Mouse (Mus musculus) CH12.LX (cell line): ENCODE measurements at regions not wholly inside any gene's neighbourhood (a gene's known extent, or its start where the extent isn't known, plus 50 kb on each side); places are given as distances from the start of the nearest gene placed in this dataset.

Experiments
- BHLHE40 ChIP-seq: IDR thresholded peaks from 2 replicates; pipeline ENCODE4 v1.6.1; 2011; ENCODE audit warnings: mild to moderate bottlenecking, low read depth, low read length, improper control_type of control experiment
- CHD2 ChIP-seq: IDR thresholded peaks from 2 replicates; pipeline ENCODE4 v1.6.1; 2011; ENCODE audit warnings: low read length, improper control_type of control experiment
- CTCF ChIP-seq, 2 experiments: IDR thresholded peaks in 1 of 2; conservative IDR thresholded peaks in 1 of 2; 2 replicates each; pipeline ENCODE4 v1.5.1; 2011 to 2012; ENCODE audit warnings: low read depth in 2 of 2, low read length in 2 of 2, improper control_type of control experiment in 1 of 2, inconsistent platforms in 1 of 2, mild to moderate bottlenecking in 1 of 2, moderate library complexity in 1 of 2
- E2F4 ChIP-seq: IDR thresholded peaks from 2 replicates; pipeline ENCODE4 v1.6.1; 2011; ENCODE audit warnings: low read depth, low read length, improper control_type of control experiment; ENCODE audit not compliant: insufficient replicate concordance
- EP300 ChIP-seq: IDR thresholded peaks from 2 replicates; pipeline ENCODE4 v1.6.1; 2011; ENCODE audit warnings: low read length, improper control_type of control experiment
- ETS1 ChIP-seq: conservative IDR thresholded peaks from 2 replicates; pipeline ENCODE4 v1.6.1; 2012; ENCODE audit warnings: low read depth, mild to moderate bottlenecking, inconsistent platforms, low read length, improper control_type of control experiment, moderate library complexity
- GABPA ChIP-seq: IDR thresholded peaks from 2 replicates; pipeline ENCODE4 v1.6.1; 2012; ENCODE audit warnings: low read depth, low read length, improper control_type of control experiment, inconsistent platforms; ENCODE audit not compliant: insufficient replicate concordance
- MAFK ChIP-seq: IDR thresholded peaks from 2 replicates; pipeline ENCODE4 v1.6.1; 2011; ENCODE audit warnings: low read length, improper control_type of control experiment; ENCODE audit not compliant: insufficient replicate concordance
- MEF2A ChIP-seq: IDR thresholded peaks from 2 replicates; pipeline ENCODE4 v1.6.1; 2014; ENCODE audit warnings: low read depth, mild to moderate bottlenecking, inconsistent platforms, low read length, improper control_type of control experiment, borderline replicate concordance
- MXI1 ChIP-seq: IDR thresholded peaks from 2 replicates; pipeline ENCODE4 v1.6.1; 2011; ENCODE audit warnings: mild to moderate bottlenecking, low read depth, low read length, improper control_type of control experiment
- NELFE ChIP-seq: IDR thresholded peaks from 2 replicates; pipeline ENCODE4 v1.6.1; 2011; ENCODE audit warnings: low read depth, low read length, improper control_type of control experiment
- POLR2A ChIP-seq: IDR thresholded peaks from 2 replicates; pipeline ENCODE4 v1.6.1; 2011; ENCODE audit warnings: low read depth, mild to moderate bottlenecking, improper control_type of control experiment, low read length
- POLR2AphosphoS2 ChIP-seq: IDR thresholded peaks from 2 replicates; pipeline ENCODE4 v1.6.1; 2011; ENCODE audit warnings: low read depth, low read length, improper control_type of control experiment

- TF ChIP-seq CTCF (conservative IDR thresholded peaks at IDR 0.05 in 1 of 2, IDR thresholded peaks at IDR 0.05 in 1 of 2; ENCODE audit: low read depth in 2 of 2, low read length in 2 of 2) (no peak), BHLHE40 (no peak), MXI1 (no peak), E2F4 (no peak), ETS1 (no peak), POLR2A (peak; percentile 41; the same call in 1 of the 2 replicates), GABPA (no peak), POLR2AphosphoS2 (no peak), MAFK (no peak), EP300 (no peak), NELFE (no peak), CHD2 (no peak), MEF2A (no peak)
These were observed 217.1 kb downstream of the Mef2c start for GRCm38 (mm10) chr13:83720883-83721371.
